Mouse (Mus musculus): Measurements from ENCODE around the gene Caap1.

GRCm38 (mm10) chr4:94473286-94473685, 83.3 kb downstream of the Caap1 start:
- TF ChIP-seq CTCF (conservative IDR thresholded peaks at IDR 0.05; ENCODE audit: insufficient read depth, insufficient read length, low read depth, low read length), result no peak
- no peak for TF ChIP-seq POLR2A (IDR thresholded peaks at IDR 0.05; ENCODE audit: low read depth, low read length)
